Mouse (Mus musculus): Measurements from ENCODE around the gene Cnn3. TPM values are rescaled to one million over a fixed set of nuclear protein-coding genes. Genes with fewer than 3 reads are reported as not detected.

Cnn3 gene
- polyA plus RNA-seq, 2 experiments from 2014 or later = 2.5 to 4.1 TPM

DNA sequence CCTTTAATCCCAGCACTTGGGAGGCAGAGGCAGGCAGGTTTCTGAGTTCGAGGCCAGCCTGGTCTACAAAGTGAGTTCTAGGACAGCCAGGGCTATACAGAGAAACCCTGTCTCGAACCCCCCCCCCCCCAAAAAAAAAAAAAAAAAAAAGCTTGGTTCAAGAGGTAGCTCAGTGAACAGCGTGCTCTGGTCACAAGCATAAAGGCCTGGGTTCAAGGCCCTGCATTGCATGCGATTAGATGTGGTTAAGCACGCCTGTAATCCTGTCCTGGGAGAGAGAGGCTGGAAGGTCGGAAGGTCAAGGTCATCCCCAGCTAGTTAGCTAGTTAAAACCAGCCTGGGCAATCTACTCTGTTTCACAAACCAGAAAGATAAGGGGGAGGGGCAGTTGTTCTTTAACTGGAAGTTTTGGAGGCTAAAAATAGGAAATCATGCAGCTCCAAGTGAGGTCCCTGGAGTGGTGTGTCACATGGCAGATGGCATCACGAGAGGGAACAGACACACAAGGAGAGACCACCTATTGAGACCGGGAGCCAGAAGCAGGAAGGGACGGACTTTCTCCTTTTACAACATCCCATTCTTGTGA lies 7.4 kb upstream of the Cnn3 start:
- ATAC-seq = no peak

DNA sequence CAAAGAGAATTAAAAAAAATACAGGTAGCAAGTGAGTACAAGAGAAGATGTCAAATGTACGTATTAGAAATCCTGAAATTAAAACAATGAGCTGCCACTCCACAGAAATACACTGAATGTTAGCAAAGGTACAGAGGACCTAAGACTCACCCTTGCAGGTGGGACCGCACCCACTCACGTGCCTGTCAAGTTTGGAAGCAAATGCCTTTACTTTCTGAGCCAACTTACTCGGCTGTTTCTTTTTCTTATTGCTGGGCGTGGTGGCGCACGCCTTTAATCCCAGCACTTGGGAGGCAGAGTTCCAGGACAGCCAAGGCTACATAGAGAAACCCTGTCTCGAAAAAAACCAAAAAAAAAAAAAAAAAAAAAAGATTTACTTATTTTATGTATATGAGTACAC lies 3.9 kb upstream of the Cnn3 start:
- ATAC-seq = no peak

- ATAC-seq = peak; percentile 41
Observed at GRCm38 (mm10) chr3:121426621-121427519, 573 bp downstream of the Cnn3 start.

- ATAC-seq = no peak
Observed at GRCm38 (mm10) chr3:121427520-121427908, 1.2 kb downstream of the Cnn3 start.

- no peak for ATAC-seq
Observed at GRCm38 (mm10) chr3:121428230-121428629, 1.9 kb downstream of the Cnn3 start.

- ATAC-seq = no peak
Observed at GRCm38 (mm10) chr3:121428696-121429259, 2.5 kb downstream of the Cnn3 start.

DNA sequence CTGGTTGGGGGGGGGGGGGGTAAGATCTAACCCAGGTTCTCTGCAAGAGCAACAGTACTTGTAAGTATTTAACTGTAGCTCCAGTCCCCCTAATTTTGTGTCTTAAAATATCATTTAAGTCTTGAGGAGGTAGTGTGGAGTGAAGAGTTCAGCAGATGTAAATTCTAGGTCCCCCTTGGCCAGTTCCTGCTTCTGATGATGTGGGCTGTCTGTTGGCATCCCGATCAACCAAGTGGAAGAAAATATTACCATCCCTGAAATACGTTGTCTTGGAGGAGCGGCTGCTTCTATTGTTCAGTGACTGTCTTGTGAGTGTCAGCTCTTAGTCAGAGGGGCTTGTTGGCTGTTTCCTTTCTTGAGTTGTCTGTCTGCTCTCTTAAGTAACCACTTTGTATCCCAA lies 3.2 kb downstream of the Cnn3 start:
- ATAC-seq = no peak

DNA sequence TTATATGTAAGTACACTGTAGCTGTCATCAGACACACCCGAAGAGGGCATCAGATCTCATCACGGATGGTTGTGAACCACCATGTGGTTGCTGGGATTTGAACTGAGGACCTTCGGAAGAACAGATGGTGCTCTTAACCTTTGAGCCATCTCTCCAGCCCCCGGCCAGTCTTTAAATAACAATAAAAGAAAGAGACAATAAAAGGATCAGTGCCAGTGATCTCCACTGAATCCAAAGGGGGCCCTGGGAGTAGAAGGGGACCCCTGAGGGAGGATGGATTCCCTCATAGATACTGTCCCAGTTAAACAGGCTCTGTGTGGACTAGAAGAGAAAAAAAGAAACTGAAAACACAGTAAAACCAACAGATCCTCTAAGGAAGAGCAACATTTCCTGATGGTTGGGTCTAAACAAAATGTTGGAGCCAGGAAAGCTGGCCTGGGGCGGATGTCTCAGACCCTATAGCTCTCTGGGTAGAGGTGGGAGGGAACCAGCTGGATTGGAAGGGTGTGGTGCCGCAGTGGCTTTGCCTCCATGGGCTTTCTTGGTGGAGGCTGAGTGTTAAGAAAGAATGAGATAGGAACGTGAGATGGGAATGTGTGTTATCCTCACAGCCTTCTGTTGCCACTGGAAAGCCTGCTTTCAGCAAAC lies 4.1 kb downstream of the Cnn3 start:
- no peak for ATAC-seq

DNA sequence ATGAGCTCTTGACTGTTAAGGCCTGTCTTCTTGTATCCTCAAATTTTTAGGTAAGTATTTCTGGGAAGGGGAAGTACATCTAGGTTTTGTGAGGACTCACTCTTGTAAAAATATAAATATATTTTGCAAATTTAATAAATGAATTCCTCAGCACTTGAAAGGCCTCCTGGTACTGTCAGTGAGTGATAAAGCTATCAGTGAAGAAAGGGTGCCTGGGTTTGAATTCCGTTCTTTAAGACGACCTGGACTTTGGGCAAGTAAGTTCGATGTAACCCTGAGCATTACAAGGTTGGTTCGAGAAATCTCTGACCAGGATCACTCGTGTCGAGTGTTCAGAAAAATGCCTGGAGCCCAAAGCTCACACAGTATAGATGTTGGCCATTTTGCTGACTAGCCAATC lies 7.1 kb downstream of the Cnn3 start:
- ATAC-seq = no peak

- no peak for ATAC-seq
Observed at GRCm38 (mm10) chr3:121433968-121434533, 7.8 kb downstream of the Cnn3 start.

GRCm38 (mm10) chr3:121435296-121435695 lies 9.0 kb downstream of the Cnn3 start:
- no peak for ATAC-seq

DNA sequence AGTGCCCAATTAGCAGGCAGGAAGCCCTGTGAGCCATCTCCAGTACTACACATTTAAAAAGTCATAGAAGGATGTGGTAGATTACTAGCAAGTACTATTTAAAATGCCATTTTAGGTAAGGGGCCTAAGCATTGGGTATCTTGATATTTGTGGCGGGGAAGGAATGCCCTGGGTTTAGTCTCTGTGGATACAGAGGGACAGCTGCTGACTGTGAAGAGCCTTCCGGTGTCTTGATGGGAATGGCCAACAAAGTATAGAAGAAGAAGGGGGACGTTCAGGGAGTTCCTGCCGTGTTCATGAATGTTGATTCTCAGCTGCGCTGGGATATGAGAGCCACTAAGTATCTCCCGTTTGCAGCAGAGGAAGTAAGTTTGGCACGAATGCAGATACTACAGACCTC lies 10.8 kb downstream of the Cnn3 start:
- ATAC-seq = no peak

GRCm38 (mm10) chr3:121437996-121438395 lies 11.7 kb downstream of the Cnn3 start:
- ATAC-seq = no peak

DNA sequence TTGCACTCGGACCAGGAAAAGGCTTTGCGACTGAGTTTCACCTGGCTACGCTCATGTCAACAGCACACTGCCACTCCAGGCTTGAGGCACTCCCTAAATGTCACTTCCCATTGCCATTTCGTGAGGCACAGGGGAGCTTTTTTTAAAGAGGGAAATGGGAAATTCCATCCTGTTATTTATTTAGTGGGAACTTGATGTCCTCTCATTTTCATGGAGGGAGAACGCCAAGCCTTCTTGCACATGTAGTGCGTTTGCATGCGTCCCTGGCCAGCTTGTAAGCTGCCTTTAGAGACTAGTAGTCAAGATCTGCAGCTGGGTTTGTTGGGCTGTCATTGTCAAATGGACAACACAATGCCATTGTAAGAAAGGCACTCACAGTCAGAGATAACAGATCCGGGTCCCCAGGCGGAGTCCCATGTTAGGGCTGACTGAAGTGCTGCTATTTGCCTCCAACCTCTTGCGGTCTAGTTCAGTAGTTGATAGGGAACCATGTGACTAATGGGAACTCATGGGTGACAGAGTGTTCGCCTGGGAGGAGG lies 13.4 kb downstream of the Cnn3 start:
- ATAC-seq = no peak

DNA sequence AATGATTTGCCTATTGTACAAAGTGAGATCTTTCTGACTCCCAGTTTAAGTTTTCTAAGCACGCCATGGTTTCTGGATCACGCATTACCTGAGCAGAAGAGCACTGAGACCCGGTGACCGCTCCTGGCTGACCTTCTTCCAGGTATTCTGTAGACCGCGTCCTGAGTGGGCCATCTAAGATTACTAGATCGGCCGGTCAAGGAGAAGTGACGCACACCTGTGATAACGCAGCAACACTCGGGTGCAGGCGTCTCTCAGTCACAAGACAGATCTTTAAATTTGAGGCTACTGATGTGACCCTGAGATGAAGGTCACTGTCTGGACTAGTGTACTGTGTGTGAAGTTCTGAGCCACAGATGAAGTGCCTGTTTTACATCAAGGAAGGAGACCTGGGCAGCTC lies 15.2 kb downstream of the Cnn3 start:
- ATAC-seq = no peak

- no peak for ATAC-seq
Observed at GRCm38 (mm10) chr3:121442288-121442687, 16.0 kb downstream of the Cnn3 start.

- ATAC-seq = no peak
Observed at GRCm38 (mm10) chr3:121443861-121444271, 17.6 kb downstream of the Cnn3 start.

GRCm38 (mm10) chr3:121444414-121444813 lies 18.1 kb downstream of the Cnn3 start:
- ATAC-seq = no peak

DNA sequence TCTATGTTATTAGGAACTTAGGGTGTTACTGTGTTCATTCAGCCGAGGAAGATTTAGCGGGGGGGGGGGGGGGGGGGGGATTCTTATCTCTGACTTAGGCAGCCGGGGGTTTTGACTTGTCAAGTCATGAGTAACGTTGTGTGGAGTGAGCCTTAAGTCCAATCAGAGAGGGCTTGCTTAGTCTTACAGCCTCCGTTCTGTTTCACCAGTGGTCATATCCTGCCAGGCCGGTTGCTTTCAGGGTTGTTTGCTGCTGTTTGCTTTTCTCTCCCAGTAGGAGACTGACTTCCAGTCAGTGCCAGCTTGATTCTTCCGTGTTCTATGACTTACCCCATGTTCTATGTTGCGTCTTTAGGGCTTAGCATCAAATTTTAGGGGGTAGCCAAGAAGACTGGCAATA lies 20.2 kb downstream of the Cnn3 start:
- ATAC-seq = no peak

DNA sequence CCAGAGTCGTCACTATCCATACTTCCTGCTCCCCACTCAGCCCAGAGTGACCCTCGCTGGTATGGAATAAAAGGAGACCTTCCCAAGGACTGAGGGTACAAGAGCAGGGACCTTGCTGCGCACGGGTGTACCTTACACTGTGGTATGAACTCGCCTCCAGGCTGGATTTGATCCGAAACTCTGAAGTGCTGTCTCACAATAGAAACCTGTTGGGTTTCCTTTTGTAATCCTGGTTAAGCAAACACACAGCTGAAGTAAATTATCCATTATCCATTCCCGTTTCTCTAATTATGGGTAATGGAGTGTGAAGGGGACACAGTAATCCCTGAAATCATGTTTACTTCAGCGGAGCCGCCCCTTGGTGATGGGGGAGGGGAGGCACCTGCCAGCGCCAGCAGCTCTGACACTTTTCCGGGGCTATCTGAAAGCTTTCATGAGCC lies 21.8 kb downstream of the Cnn3 start:
- ATAC-seq = no peak

DNA sequence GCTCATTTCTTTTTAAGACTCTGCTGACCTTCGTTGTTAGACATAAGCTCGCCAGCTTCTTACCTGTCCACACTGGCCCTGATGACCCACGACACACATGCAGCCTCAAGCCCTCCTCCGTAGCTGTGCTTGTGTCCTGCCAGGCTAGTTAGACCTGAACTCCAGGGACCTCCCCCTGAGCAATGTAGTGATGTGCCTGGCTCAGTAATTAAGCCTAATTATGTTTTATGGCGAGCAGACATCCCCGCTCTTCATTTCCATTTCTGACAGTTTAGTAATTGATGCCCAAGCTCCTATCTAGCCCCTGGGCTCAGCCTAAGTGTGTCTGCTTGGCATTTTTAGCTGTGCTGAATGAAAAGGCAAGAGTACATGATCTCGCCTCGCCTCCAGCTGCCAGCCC lies 22.3 kb downstream of the Cnn3 start:
- no peak for ATAC-seq

- no peak for ATAC-seq
Observed at GRCm38 (mm10) chr3:121449527-121449926, 23.2 kb downstream of the Cnn3 start.

- ATAC-seq = no peak
Observed at GRCm38 (mm10) chr3:121451404-121451803, 25.1 kb downstream of the Cnn3 start.

All from activated CD4-positive, CD25-positive, alpha-beta regulatory T cell, adult 4 months (primary cell).